Mouse (Mus musculus): ENCODE measurements around the gene Tifab. TPM values are rescaled to one million over a fixed set of nuclear protein-coding genes. Genes with fewer than 3 reads are reported as not detected.
"Not testable (repeated sequence)": the region's sequence is repeated elsewhere in the genome, so short reads cannot be mapped to it uniquely, and the experiment has no call there.

The Tifab gene
- 1 to 10 TPM; 2.1 to 4.6 (median 3.0) TPM for total RNA-seq (2022)

- no peak for DNase-seq (ENCODE audit: low spot score in 2 of 2)
Measured at GRCm38 (mm10) chr13:56178416-56179035, at the start of gene Tifab. Gene Tifab, minus strand, starts transcription at chr13:56178885.

DNA sequence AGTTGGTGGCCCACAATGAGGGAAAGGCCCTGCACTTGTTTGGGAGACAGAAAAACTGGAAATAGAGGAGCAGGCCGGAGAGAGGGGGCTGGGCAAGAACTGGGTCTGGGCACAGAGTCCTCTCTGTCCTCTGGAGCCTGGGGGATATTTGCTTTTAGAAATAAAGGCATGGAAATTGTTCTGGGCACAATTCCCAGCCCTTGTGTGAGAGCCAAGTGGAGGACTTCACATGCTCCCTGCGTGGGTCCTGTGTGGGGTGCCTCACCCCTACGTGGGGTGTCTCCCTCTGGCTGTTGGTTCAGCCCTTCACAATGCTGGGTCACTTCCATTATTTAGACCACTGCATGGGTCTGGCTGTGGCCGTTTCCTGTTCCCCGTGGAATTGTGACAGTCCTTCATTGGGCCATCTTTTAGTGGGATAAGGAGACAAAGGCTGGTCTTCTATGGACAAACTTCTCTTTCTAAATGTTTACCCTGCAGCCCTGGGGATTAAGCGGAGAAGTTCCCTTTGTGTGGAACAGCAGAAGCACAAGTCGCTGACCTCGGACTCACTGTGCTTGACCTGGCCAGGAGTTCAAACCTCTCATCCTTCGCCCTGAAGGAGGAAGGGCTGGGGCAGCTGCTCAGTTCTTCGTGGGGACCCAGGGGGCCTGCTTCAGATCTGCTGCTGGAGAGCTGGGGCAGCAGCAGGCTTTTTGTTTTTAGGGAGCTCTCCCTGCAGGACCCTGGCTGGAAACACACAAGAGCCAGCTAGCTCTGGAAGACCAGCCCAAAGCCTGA is 47.7 kb upstream of the Tifab start:
- peak in 1 of 2 experiments; percentile 67 for DNase-seq (ENCODE audit: low spot score in 2 of 2)

DNA sequence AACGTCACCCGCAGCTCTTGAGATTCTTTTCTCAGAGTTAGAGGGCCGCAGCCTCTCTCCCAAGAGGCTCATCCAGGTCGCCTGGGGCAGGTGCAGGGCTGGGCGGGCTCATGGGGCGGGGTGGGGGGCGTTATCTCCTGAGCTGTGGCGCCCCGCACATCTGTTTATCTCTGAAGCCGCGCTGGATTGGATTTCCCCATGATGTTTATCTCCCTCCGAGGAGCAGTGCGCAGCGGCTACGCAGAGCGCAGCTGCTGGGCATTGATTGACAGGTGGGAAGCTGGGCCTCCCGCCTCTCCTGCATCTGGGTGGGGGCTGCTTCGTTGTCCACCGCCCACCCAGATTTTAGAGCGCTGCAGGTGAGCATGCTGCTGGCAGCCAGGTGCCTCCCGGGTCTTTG is 44.9 kb upstream of the Tifab start:
- no peak for DNase-seq (ENCODE audit: low spot score in 2 of 2)

- DNase-seq (ENCODE audit: low spot score in 2 of 2): no peak
Measured at GRCm38 (mm10) chr13:56222849-56223246, 44.2 kb upstream of the Tifab start.

GRCm38 (mm10) chr13:56221995-56222848 is 43.5 kb upstream of the Tifab start:
- DNase-seq (ENCODE audit: low spot score in 2 of 2): peak in 1 of 2 experiments; percentile 46

- DNase-seq (ENCODE audit: low spot score in 2 of 2): peak in 1 of 2 experiments; percentile 19
Measured at GRCm38 (mm10) chr13:56221129-56221910, 42.6 kb upstream of the Tifab start.

DNA sequence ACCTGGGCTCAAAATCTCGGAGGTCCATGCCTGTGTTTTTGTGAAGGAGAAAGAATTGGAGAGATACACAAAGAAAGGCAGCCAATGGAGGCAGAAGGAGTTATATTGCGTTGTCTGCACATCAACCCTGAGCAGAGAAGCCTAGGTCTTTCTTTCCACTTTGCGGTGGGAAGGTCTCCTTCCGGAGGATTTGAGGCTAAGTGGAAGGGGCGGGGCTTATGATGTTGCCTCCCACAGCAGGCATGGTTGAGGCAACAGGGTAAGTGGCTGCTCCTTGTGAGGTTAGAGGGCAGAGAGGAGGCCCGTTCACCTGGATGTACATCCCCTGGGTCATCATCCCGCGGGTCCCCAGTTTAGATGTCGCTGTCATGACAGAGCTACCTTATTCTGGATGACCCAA is 40.6 kb upstream of the Tifab start:
- DNase-seq (ENCODE audit: low spot score in 2 of 2): no peak

GRCm38 (mm10) chr13:56216090-56216489 is 37.4 kb upstream of the Tifab start:
- no peak for DNase-seq (ENCODE audit: low spot score in 2 of 2)

DNA sequence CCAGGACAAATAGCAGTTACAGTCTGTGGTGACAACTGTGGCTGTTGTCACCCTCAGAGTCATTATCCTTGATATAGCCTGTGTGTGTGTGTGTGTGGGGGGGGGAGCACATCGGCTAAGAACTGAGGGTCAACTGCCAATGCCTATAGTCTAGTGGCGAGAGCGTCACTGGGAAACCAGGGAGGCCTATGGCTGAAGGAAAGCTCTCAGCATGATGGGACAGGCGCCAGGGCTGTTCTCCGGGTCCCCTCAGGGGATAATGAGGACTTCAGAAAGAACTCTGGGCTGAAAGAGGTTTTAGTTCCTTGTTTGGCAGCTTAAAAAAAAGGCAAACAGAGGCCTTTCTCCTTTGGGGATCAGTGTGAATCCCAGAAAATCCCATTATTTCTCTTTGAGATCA is 35.9 kb upstream of the Tifab start:
- no peak for DNase-seq (ENCODE audit: low spot score in 2 of 2)

DNA sequence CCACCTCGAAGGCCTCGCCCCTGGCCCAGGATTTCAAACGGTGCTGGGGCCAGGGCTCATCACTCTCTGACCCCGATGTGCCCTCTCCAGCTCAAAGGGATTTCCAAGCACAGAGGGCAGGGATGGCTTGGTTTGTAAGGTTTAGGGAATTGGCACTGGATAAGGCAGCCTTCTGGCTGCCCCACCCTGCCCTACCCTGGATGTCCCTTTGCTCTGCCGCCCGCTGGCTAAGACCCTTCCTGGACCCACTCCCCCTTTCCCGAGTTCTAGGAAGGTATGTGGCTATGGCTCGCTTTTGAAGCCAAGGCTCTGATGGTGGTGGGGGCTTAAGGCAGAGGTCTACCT is 30.4 kb upstream of the Tifab start:
- no peak for DNase-seq (ENCODE audit: low spot score in 2 of 2)

DNA sequence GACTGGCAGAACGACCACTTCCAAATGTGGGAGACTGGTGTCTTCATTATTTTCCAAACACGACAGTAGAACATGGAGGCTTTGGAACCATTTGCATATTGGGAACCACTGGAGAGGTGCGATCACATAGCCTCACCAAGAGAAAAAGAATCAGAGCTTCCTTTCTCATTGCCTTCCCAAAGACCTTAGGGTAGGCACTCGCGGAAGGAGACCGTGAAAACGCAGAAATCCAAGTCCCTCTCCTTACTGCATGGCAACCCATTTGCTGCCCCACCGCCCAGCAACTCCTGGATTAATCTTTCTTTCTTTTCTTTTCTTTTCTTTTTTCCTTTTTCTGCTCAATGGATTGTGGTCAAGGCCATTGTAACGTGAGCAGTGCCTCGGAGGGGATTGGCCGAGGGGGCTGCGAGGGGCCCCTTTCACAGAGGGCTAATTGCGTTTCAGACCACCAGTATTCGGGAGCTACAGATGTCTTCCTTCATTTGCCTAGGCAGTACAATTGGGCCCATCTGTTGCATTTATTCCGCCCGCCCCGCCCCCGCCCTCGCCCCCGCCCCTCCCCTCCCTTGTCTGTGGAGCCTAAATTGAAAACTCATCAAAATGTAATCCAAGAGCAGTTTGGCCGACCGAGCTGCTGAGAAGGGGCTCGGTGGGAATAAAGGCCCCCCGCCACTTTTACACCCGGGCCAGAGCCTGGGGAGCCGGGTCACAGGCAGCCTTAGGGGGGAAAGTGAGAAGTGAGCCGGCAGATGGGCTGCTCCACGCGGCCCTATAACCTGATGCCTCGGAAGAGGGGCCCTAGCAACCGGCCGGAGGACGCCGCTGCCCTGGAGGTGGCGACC is 29.8 kb upstream of the Tifab start:
- DNase-seq (ENCODE audit: low spot score in 2 of 2): no peak

DNA sequence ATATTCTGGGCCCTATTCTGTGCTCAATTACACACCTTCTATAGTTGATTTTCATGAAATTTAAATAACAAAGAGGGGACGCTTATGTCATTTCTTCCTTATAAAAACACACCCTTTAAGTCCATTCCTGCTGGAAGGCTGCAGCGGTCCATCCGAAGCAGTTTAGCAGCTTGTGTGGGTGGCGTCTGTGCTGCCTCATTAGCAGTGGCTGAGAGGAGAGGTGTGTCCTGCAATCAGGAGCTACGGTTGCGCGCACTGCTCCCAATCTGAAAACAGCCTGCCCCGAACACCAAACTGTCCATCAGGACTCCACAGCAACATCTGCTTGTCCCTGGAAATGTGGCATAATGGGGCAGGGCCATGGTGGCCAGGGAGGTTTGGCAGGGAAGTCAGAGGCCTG is 20.8 kb upstream of the Tifab start:
- no peak for DNase-seq (ENCODE audit: low spot score in 2 of 2)

DNA sequence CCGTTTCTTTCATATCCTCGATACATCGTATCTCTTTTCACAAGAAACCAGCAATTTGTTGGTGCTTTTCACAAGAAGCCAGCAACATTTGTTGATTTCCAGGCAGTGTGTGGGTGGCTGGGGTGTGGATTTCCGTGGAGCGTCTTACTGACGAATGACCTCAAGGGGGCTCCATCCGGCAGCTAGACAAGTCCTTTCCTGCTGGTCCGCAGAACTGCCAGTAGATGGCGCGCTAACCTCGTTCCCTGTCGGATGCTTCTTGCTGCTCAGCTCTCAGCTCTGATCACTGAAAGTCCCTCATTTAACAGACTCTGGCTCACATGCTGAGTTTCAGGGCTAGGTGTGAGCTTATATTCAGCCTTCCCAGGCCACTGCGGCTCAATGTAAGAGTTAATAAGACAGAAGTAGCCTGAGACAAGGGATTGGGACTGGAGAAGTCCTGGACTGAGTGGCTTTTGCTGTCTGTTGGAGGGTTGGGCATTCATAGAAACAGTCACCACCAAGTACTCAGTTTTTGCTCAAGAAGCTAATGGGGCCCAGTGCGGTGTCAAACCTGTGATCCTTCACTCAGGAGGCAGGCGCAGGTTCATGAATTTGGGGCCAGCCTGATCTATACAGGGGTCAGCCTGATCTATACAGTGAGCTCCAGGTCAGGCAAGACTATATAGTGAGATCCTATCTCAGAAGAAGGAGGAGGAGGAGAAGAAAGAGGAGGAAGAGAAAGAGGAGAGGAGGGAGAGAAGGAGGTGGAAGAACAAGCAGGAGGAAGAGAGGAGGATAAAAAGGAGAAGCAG is 19.0 kb upstream of the Tifab start:
- DNase-seq (ENCODE audit: low spot score in 2 of 2): peak; percentile 49 to 77

DNA sequence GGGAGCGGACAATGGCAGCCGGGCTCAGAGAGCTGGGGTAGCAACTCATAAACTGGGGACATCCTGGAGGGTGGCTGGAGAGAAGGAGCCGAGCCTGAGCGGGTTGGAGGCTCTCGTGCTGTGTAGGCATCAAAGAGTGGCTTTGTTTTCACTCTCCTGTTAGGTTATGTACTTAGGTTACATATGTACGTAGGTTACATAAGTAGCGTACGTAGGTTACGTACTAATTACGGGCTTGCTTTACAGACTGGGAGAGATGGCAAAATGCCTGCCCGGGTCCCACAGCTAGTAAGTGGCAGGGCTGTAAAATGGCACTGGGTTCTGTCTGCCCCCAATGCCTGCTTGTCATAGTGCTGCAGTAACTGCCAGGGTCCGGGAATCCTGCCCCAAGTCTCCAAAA is 18.3 kb upstream of the Tifab start:
- DNase-seq (ENCODE audit: low spot score in 2 of 2): no peak

DNA sequence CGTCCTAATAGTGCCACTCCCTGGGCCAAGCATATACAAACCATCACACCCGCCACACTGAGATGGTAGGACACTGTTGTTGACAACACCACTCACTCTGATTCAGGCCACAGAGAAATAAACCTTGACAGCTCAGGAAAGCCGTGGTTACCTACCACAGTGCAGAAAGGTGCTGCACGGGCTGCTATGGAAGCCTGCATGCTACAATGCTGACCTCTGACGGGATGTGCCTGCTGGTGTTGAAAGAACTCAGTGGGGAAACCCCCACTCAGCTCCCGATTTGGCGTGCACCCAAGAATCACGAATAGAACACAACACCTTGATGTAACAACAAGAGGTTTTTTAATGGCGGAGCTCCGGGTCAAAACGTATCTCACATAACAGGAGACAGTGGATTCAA is 17.1 kb upstream of the Tifab start:
- not testable (repeated sequence) for DNase-seq (ENCODE audit: low spot score in 2 of 2)

- DNase-seq (ENCODE audit: low spot score in 2 of 2): not testable (repeated sequence)
Measured at GRCm38 (mm10) chr13:56194181-56194580, 15.5 kb upstream of the Tifab start.

- no peak for DNase-seq (ENCODE audit: low spot score in 2 of 2)
Measured at GRCm38 (mm10) chr13:56191225-56191624, 12.5 kb upstream of the Tifab start.

- DNase-seq (ENCODE audit: low spot score in 2 of 2): no peak
Measured at GRCm38 (mm10) chr13:56189688-56190087, 11.0 kb upstream of the Tifab start.

- DNase-seq (ENCODE audit: low spot score in 2 of 2): no peak
Measured at GRCm38 (mm10) chr13:56183687-56184086, 5.0 kb upstream of the Tifab start.

DNA sequence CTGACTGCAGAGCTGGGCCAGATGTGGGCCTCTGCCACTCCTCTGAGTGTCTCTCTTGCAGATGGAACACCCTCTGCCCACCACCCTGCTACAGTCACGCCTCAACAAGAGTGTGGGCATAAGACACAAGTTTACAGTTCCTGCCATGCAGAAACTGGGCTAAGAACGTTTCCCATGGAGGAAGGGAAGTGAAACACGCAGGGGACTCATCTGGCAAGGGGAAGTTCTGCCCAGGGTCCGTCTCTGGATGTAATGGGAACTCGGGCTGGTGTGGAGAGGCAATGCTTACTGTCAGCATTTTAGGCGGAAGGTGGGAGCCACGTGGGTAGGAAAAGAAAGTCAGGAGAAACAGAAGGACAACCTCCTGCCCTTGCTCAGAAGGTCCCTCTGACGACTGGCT is 2.7 kb upstream of the Tifab start:
- DNase-seq (ENCODE audit: low spot score in 2 of 2): no peak
